Mouse (Mus musculus): ENCODE data around the gene Pfdn4.

- TF ChIP-seq CTCF (IDR thresholded peaks at IDR 0.05; ENCODE audit: extremely low read depth, insufficient read length, insufficient replicate concordance, low read depth, low read length) (no peak), POLR2A (IDR thresholded peaks at IDR 0.05; ENCODE audit: low read depth, low read length) (no peak)
Observed at GRCm38 (mm10) chr2:170474125-170474524, 22.1 kb upstream of the Pfdn4 start.
